Mouse (Mus musculus): Measurements from ENCODE around the gene Gramd4. TPM values are rescaled to one million over a fixed set of nuclear protein-coding genes. Genes with fewer than 3 reads are reported as not detected.
A peak's percentile ranks its signal among the peaks of the same experiment; 100 is the strongest.

Gramd4 gene
- polyA plus RNA-seq, 1 experiment, result 36.0 TPM

GRCm38 (mm10) chr15:86034781-86035360 is 22.6 kb upstream of the Gramd4 start:
- DNase-seq, result no peak
- no peak for TF ChIP-seq POLR2A (IDR thresholded peaks at IDR 0.05; ENCODE audit: borderline replicate concordance, insufficient read depth, low read length)
- TF ChIP-seq CTCF (IDR thresholded peaks at IDR 0.05; ENCODE audit: borderline replicate concordance, insufficient read depth, low read depth, low read length), result no peak
- Histone ChIP-seq H3K27ac (ENCODE audit: insufficient read depth, low read length) (no peak overlapping the region), H3K27me3 (ENCODE audit: control insufficient read depth, insufficient read depth, low read length) (no peaks in the 10 kb centered on the region; the same call in 1 of the 2 replicates), H3K4me3 (replicated peaks; ENCODE audit: insufficient read depth, low read depth, low read length) (no peak overlapping the region), H3K4me1 (ENCODE audit: control insufficient read depth, insufficient read depth, low read length) (no peaks in the 10 kb centered on the region)
- 51% methylated on average over 12 of the region's 12 CpGs for WGBS

GRCm38 (mm10) chr15:86035913-86036312 is 21.6 kb upstream of the Gramd4 start:
- WGBS, result 74% methylated on average over 3 of the region's 3 CpGs
- TF ChIP-seq CTCF (IDR thresholded peaks at IDR 0.05; ENCODE audit: borderline replicate concordance, insufficient read depth, low read depth, low read length) (no peak), POLR2A (IDR thresholded peaks at IDR 0.05; ENCODE audit: borderline replicate concordance, insufficient read depth, low read length) (no peak)

GRCm38 (mm10) chr15:86038802-86039201 is 18.7 kb upstream of the Gramd4 start:
- DNase-seq, result peak; percentile 69 to 76
- no peaks in the 10 kb centered on the region for H3K4me1 ChIP-seq (ENCODE audit: control insufficient read depth, insufficient read depth, low read length)
- TF ChIP-seq CTCF (IDR thresholded peaks at IDR 0.05; ENCODE audit: borderline replicate concordance, insufficient read depth, low read depth, low read length), result peak; percentile 99
- TF ChIP-seq POLR2A (IDR thresholded peaks at IDR 0.05; ENCODE audit: borderline replicate concordance, insufficient read depth, low read length), result no peak
- WGBS, result 5% methylated on average over 2 of the region's 2 CpGs
- no peak overlapping the region for H3K4me3 ChIP-seq (replicated peaks; ENCODE audit: insufficient read depth, low read depth, low read length)
- no peaks in the 10 kb centered on the region; the same call in 1 of the 2 replicates for H3K27me3 ChIP-seq (ENCODE audit: control insufficient read depth, insufficient read depth, low read length)
- H3K27ac ChIP-seq (ENCODE audit: insufficient read depth, low read length), result no peak overlapping the region

More at GRCm38 (mm10) chr15:86035913-86036312, 21.6 kb upstream of the Gramd4 start:
- Histone ChIP-seq H3K4me3 (replicated peaks; ENCODE audit: insufficient read depth, low read depth, low read length) (no peak overlapping the region), H3K4me1 (ENCODE audit: control insufficient read depth, insufficient read depth, low read length) (no peaks in the 10 kb centered on the region), H3K27me3 (ENCODE audit: control insufficient read depth, insufficient read depth, low read length) (no peaks in the 10 kb centered on the region; the same call in 1 of the 2 replicates), H3K27ac (ENCODE audit: insufficient read depth, low read length) (no peak overlapping the region)
- no peak for DNase-seq

DNA sequence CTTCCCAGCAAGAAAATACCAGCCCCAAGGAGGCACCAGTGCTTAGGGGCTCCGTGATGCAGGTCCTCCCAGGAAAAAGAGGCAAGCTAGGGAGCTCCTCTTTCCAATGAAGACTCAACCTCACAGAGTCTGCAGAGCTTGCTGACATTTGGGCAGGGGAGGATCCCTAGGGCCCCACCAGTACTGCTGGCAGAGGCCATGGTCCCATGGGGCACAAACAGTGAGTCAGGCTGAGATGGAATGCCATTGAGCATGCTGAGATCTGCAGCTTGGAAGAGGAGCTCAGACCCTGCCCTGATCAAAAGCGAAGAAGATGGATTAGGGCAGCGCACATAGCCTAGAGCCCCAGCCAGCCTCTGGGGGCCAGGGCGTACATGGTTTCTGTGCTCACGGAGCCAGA is 16.1 kb upstream of the Gramd4 start:
- no peaks in the 10 kb centered on the region for H3K4me1 ChIP-seq (ENCODE audit: control insufficient read depth, insufficient read depth, low read length)
- DNase-seq, result no peak
- TF ChIP-seq CTCF (IDR thresholded peaks at IDR 0.05; ENCODE audit: borderline replicate concordance, insufficient read depth, low read depth, low read length), result no peak
- TF ChIP-seq POLR2A (IDR thresholded peaks at IDR 0.05; ENCODE audit: borderline replicate concordance, insufficient read depth, low read length), result no peak
- H3K27ac ChIP-seq (ENCODE audit: insufficient read depth, low read length), result no peak overlapping the region
- H3K4me3 ChIP-seq (replicated peaks; ENCODE audit: insufficient read depth, low read depth, low read length), result no peak overlapping the region
- 85% methylated on average over 5 of the region's 5 CpGs for WGBS
- no peaks in the 10 kb centered on the region; the same call in 1 of the 2 replicates for H3K27me3 ChIP-seq (ENCODE audit: control insufficient read depth, insufficient read depth, low read length)

- DNase-seq, result no peak
- WGBS, result 49% methylated on average over 4 of the region's 4 CpGs
- Histone ChIP-seq H3K4me1 (ENCODE audit: control insufficient read depth, insufficient read depth, low read length) (no peaks in the 10 kb centered on the region), H3K27ac (ENCODE audit: insufficient read depth, low read length) (no peak overlapping the region), H3K4me3 (replicated peaks; ENCODE audit: insufficient read depth, low read depth, low read length) (no peak overlapping the region), H3K27me3 (ENCODE audit: control insufficient read depth, insufficient read depth, low read length) (no peaks in the 10 kb centered on the region; the same call in 1 of the 2 replicates)
- TF ChIP-seq CTCF (IDR thresholded peaks at IDR 0.05; ENCODE audit: borderline replicate concordance, insufficient read depth, low read depth, low read length), result no peak
Measured at GRCm38 (mm10) chr15:86042364-86042763, 15.1 kb upstream of the Gramd4 start.

DNA sequence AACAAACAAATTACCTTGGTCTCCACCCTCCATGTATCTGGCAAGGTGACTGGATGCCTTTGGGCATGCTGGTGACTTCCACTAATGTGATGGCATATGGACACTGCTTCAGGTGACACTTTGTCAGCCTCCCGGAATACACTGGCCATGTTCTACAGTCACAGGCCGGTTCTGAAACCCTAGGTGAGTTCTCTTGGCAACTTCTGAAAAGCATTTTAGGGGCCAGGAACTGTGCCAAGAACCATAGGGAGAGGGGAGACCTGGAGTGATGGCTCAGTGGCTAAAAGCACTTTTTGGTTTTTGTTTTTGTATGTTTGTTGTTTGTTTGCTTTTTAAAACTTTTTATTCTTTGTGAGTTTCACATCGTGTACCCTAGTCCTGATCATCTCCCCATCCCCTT is 8.0 kb upstream of the Gramd4 start:
- 19% methylated on average over 3 of the region's 3 CpGs for WGBS
- H3K27me3 ChIP-seq (ENCODE audit: control insufficient read depth, insufficient read depth, low read length), result no peaks in the 10 kb centered on the region
- TF ChIP-seq CTCF (IDR thresholded peaks at IDR 0.05; ENCODE audit: borderline replicate concordance, insufficient read depth, low read depth, low read length) (no peak), POLR2A (IDR thresholded peaks at IDR 0.05; ENCODE audit: borderline replicate concordance, insufficient read depth, low read length) (no peak)
- H3K4me3 ChIP-seq (replicated peaks; ENCODE audit: insufficient read depth, low read depth, low read length), result no peak overlapping the region
- H3K4me1 ChIP-seq (ENCODE audit: control insufficient read depth, insufficient read depth, low read length), result peaks cover 15% of the 10 kb centered on the region
- peak in 1 of 2 experiments; percentile 42 for DNase-seq
- no peak overlapping the region for H3K27ac ChIP-seq (ENCODE audit: insufficient read depth, low read length)

GRCm38 (mm10) chr15:86050170-86050743 is 7.2 kb upstream of the Gramd4 start:
- peaks cover 15% of the 10 kb centered on the region for H3K4me1 ChIP-seq (ENCODE audit: control insufficient read depth, insufficient read depth, low read length)
- H3K4me3 ChIP-seq (replicated peaks; ENCODE audit: insufficient read depth, low read depth, low read length), result no peak overlapping the region
- 17% methylated on average over 4 of the region's 4 CpGs for WGBS
- DNase-seq, result peak in 1 of 2 experiments; percentile 72
- TF ChIP-seq CTCF (IDR thresholded peaks at IDR 0.05; ENCODE audit: borderline replicate concordance, insufficient read depth, low read depth, low read length) (no peak), POLR2A (IDR thresholded peaks at IDR 0.05; ENCODE audit: borderline replicate concordance, insufficient read depth, low read length) (no peak)
- H3K27me3 ChIP-seq (ENCODE audit: control insufficient read depth, insufficient read depth, low read length), result no peaks in the 10 kb centered on the region
- H3K27ac ChIP-seq (ENCODE audit: insufficient read depth, low read length), result no peak overlapping the region

DNA sequence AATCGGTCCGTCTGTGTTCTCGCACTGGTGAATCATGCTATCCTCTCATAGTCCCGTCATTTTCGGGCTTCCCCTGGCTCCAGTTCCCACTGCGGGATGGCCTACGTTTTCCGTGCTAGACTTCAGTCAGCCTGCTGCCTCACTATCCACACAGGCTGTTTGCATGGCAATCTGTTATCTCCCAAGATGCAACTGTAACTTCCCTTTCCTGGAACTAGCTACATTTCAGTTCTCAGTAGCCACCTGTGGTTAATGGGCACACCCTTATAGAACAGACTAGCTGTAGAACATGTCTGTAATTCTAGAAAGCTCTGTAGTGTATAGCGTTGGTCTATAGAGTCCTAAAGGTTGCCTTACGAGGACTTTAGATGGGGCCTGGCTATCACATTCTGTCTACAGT is 6.3 kb upstream of the Gramd4 start:
- Histone ChIP-seq H3K4me3 (replicated peaks; ENCODE audit: insufficient read depth, low read depth, low read length) (no peak overlapping the region), H3K27me3 (ENCODE audit: control insufficient read depth, insufficient read depth, low read length) (no peaks in the 10 kb centered on the region), H3K27ac (ENCODE audit: insufficient read depth, low read length) (no peak overlapping the region), H3K4me1 (ENCODE audit: control insufficient read depth, insufficient read depth, low read length) (peaks cover 15% of the 10 kb centered on the region)
- no peak for DNase-seq
- 81% methylated on average over 10 of the region's 10 CpGs for WGBS
- TF ChIP-seq POLR2A (IDR thresholded peaks at IDR 0.05; ENCODE audit: borderline replicate concordance, insufficient read depth, low read length) (no peak), CTCF (IDR thresholded peaks at IDR 0.05; ENCODE audit: borderline replicate concordance, insufficient read depth, low read depth, low read length) (no peak)

All from cerebellum, adult 2 months (tissue).